Mouse (Mus musculus) midbrain, postnatal 0 days (tissue): ENCODE results near the gene Rybp. TPM values are rescaled to one million over a fixed set of nuclear protein-coding genes. Genes with fewer than 3 reads are reported as not detected.

Source experiments
- ATAC-seq: fragments of 200-750 bp; cut with Nextera tagmentation; 2 replicates; pipeline ENCODE4 v1.8.0; 2017; ENCODE audit warnings: moderate number of reproducible peaks, mild to moderate bottlenecking, moderate TSS enrichment, moderate library complexity; ENCODE audit not compliant: low FRiP score
- DNase-seq: peaks from one replicate; pipeline ENCODE4 v3.0.0-alpha.2; 2015; ENCODE audit warnings: low spot score
- H3K27ac ChIP-seq: fragments of 300-500 bp; sonication (generic); 2 replicates; pipeline ENCODE4 v1.5.1; 2014; ENCODE audit warnings: low read depth, mild to moderate bottlenecking, low read length, mixed read lengths
- H3K27me3 ChIP-seq: fragments of 300-500 bp; sonication (generic); 2 replicates; pipeline ENCODE4 v1.6.1; 2014; ENCODE audit warnings: low read length, control low read depth, mixed read lengths; ENCODE audit not compliant: insufficient read depth
- H3K36me3 ChIP-seq: fragments of 300-500 bp; sonication (generic); 2 replicates; pipeline ENCODE4 v1.6.1; 2014; ENCODE audit warnings: low read length, control low read depth, mixed read lengths; ENCODE audit not compliant: insufficient read depth
- H3K4me1 ChIP-seq: fragments of 300-500 bp; sonication (generic); 2 replicates; pipeline ENCODE4 v1.6.1; 2014; ENCODE audit warnings: mild to moderate bottlenecking, control low read depth, antibody characterized with exemption, low read length, mixed read lengths; ENCODE audit not compliant: insufficient read depth
- H3K4me2 ChIP-seq: fragments of 300-500 bp; sonication (generic); 2 replicates; pipeline ENCODE4 v1.6.1; 2014; ENCODE audit warnings: low read depth, mild to moderate bottlenecking, low read length, mixed read lengths; ENCODE audit not compliant: poor library complexity, severe bottlenecking
- H3K4me3 ChIP-seq: fragments of 300-500 bp; sonication (generic); 2 replicates; pipeline ENCODE4 v1.5.1; 2014; ENCODE audit warnings: low read depth, mild to moderate bottlenecking, low read length, moderate library complexity
- H3K9ac ChIP-seq: fragments of 300-500 bp; sonication (generic); replicated peaks from 2 replicates; pipeline ENCODE4 v1.6.1; 2014; ENCODE audit warnings: mild to moderate bottlenecking, low read length, moderate library complexity, mixed read lengths; ENCODE audit not compliant: poor library complexity, severe bottlenecking
- H3K9me3 ChIP-seq: fragments of 300-500 bp; sonication (generic); 2 replicates; pipeline ENCODE4 v1.6.1; 2016; ENCODE audit warnings: low read length, control low read depth
- CTCF ChIP-seq: IDR thresholded peaks from 2 replicates; pipeline ENCODE4 v1.5.1; 2016; ENCODE audit warnings: antibody characterized with exemption, mild to moderate bottlenecking
- WGBS: fragments of 180-500 bp; shearing (Covaris S2); extraction: QIAGEN DNeasy Blood & Tissue Kit; methylation state at CpG from one replicate; pipeline ENCODE4 v1.1.7; 2014; 5-methylcytosine and 5-hydroxymethylcytosine counted together
- polyA plus RNA-seq: library from polyadenylated mRNA; unstranded; fragments of >200 nt; fragmentation: Nextera tagmentation; extraction: Ambion mirVana; gene quantifications from 2 replicates; pipeline ENCODE4 v1.2.1, GENCODE M21; 2015
- total RNA-seq: library from RNA; depleted of rRNA; stranded (reverse); fragments of >200 nt; gene quantifications from 2 replicates; pipeline ENCODE4 v1.2.3, GENCODE M21; 2014

Rybp gene
- total and polyA plus RNA-seq, 2 experiments from 2014 or later = 29.6 to 36.0 TPM

DNA sequence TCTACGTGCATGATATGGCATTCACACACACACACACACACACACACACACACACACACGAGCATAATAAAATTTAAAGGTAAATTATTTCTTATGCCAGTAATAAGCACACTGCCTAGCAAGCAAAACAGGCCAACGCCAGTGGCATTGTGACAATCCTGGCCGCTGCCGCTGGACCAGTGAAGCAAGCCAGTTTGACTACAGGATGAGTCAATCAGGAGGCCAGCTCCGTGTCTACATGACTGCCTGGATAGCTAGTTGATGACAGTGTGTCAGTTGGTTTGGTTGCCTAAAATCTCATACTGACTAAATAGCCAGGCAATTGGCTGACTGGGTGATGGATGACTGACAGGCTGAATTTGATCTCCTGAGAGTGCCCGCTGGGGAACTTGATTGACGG lies 69.8 kb downstream of the Rybp start:
- Histone ChIP-seq H3K27ac (no peak overlapping the region), H3K36me3 (no peaks in the 10 kb centered on the region), H3K9ac (no peak overlapping the region), H3K4me3 (no peak overlapping the region), H3K4me1 (0 out of 2 replicates have a peak, but pooled peaks cover 3% of the 10 kb centered on the region), H3K9me3 (no peaks in the 10 kb centered on the region), H3K4me2 (no peak overlapping the region), H3K27me3 (no peaks in the 10 kb centered on the region; the same call in 1 of the 2 replicates)
- no peak for DNase-seq
- TF ChIP-seq CTCF = no peak
- WGBS = 83% methylated on average over 8 of the region's 8 CpGs
- no peak for ATAC-seq

DNA sequence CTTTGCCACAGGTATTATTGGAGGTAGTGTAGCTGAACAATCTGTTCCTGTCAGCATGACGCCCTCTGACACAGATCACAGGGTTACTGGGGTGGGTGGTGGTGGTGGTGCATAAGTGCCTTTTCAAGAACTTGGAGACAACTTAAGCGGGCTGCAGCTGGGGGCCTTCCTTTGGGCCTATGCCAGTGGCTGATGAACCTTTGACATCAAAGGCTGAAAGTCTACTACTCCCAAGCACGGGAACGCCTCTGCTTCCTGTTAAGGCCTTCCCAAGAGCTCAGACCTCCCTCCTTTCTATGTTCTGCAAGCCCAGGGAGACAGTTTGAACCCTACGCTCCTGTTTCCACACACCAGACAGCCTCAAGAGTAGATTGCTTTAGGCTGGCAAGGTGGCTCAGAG lies 70.3 kb downstream of the Rybp start:
- Histone ChIP-seq H3K9ac (no peak overlapping the region), H3K4me3 (no peak overlapping the region), H3K36me3 (no peaks in the 10 kb centered on the region), H3K4me2 (no peak overlapping the region), H3K27ac (no peak overlapping the region), H3K27me3 (no peaks in the 10 kb centered on the region; the same call in 1 of the 2 replicates), H3K4me1 (0 out of 2 replicates have a peak, but pooled peaks cover 4% of the 10 kb centered on the region), H3K9me3 (no peaks in the 10 kb centered on the region)
- TF ChIP-seq CTCF = no peak
- WGBS = 73% methylated on average over 5 of the region's 5 CpGs
- ATAC-seq (no peak), DNase-seq (no peak)

DNA sequence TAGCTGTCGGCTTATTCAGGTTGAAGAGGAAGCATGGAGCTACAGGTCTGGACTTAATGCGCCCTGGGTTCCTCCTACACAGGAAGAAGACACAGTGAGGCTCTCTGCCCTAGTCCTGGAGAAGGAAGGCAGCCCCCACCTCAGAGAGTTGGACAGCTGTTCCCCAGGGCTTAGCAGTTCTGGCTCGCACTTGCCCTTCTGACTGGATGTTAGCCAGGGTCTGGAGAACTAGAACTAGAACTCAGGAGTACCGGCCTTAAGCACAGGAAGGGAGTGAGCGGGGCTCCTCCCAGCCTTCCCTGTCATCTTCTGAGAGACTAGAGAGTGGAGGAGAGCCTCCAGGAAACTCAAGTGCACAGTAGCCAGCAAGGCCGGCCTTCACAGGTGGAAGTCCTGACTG lies 71.5 kb downstream of the Rybp start:
- no peak overlapping the region for H3K4me2 ChIP-seq
- no peak for ATAC-seq
- 74% methylated on average over 6 of the region's 6 CpGs for WGBS

DNA sequence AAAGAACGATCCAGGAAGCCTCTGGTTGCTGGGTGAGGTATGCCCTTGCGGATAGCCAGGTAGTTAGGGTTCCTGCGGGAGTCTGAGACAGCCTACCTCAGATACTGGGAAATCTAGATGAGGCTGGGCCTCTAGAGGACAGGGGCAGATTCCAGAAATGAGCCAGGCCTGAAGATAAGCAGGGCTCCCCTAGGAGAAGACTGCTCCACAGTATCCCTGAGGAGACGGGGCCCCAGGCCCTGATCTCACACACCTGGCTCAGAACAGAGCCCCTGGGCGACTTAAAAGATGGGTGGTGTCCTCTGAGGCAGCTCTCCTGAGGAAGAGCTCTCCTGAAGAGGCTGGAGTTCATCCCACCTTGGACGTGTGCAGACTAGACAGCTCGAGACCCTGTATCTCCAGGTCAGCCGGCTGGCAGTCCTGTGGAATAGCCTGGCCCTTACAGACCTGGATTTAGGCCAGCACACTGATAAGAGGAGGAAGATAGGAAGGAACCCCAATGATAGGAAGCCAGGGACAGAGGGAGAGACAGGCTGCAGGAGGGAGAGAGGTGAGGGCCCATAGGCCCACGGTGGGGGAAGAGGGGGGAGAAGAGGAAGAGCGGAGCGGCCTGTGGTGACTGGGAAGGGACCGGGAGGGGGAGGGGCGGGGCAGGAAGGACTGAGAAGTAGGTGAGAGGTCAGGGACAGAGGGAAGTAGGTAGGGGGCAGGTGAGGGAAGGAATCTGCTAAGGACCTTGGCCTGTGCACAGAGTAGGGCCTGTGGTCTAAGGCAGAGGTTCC lies 73.0 kb downstream of the Rybp start:
- Histone ChIP-seq H3K4me3 (no peak overlapping the region), H3K9me3 (no peaks in the 10 kb centered on the region), H3K36me3 (no peaks in the 10 kb centered on the region), H3K27me3 (no peaks in the 10 kb centered on the region), H3K4me1 (0 out of 2 replicates have a peak, but pooled peaks cover 4% of the 10 kb centered on the region), H3K4me2 (peak overlapping the region; percentile 15; the same call in 1 of the 2 replicates), H3K27ac (no peak overlapping the region), H3K9ac (no peak overlapping the region)
- ATAC-seq (no peak), DNase-seq (no peak)
- WGBS = 64% methylated on average over 12 of the region's 13 CpGs
- TF ChIP-seq CTCF = no peak

More for the DNA sequence above, 71.5 kb downstream of the Rybp start:
- no peak for TF ChIP-seq CTCF
- H3K27me3 ChIP-seq = no peaks in the 10 kb centered on the region; the same call in 1 of the 2 replicates
- no peak for DNase-seq
- no peak overlapping the region for H3K9ac ChIP-seq
- H3K4me1 ChIP-seq = 0 out of 2 replicates have a peak, but pooled peaks cover 4% of the 10 kb centered on the region
- H3K36me3 ChIP-seq = no peaks in the 10 kb centered on the region
- no peak overlapping the region for H3K27ac ChIP-seq
- H3K4me3 ChIP-seq = no peak overlapping the region
- H3K9me3 ChIP-seq = no peaks in the 10 kb centered on the region

DNA sequence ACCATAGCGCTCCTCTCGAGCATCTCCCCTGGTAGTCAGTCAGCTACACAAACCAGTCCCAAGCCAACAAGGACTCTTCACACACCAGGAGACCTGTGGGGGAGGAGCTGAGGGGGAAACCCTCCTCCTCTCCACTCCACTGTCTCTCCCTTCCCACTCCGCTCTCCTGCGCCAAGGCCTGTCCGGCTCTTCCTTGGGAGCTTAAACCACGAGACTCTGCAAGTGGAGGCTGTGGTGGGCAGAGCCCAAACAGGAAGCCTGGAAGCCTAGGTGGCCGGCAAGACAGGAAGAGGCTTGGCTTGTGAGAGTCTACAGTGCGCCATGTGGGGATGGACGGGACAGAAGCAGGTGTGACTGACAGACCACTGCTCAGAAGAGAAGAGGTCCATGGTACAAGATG lies 73.7 kb downstream of the Rybp start:
- no peak for ATAC-seq
- WGBS = 73% methylated on average over 9 of the region's 9 CpGs

DNA sequence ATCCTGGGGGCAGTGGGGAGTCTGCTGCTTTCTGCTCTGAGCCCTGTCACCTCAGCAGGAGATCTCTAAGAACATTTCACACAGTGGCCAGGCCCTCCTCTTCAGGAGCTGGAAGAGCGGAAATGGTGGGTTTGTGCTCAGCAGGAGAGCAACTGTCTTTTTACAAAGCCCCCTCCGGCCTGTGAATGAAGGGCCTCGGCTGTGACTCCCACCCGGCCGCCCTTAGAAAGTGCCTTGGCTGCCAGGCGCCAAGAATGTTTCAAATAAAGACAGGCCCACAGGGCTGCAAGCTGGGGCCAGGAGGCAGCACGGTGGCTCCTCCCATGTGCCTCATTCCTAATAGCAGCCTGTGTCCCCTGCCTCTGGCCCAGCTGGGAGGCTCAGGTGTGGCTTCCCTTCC lies 74.5 kb downstream of the Rybp start:
- Histone ChIP-seq H3K4me2 (no peak overlapping the region), H3K4me1 (0 out of 2 replicates have a peak, but pooled peaks cover 4% of the 10 kb centered on the region), H3K4me3 (no peak overlapping the region), H3K9ac (no peak overlapping the region), H3K27me3 (peaks cover 3% of the 10 kb centered on the region; the same call in 1 of the 2 replicates), H3K27ac (no peak overlapping the region), H3K36me3 (no peaks in the 10 kb centered on the region), H3K9me3 (no peaks in the 10 kb centered on the region)
- TF ChIP-seq CTCF = no peak
- peak; percentile 24 for DNase-seq
- 11% methylated on average over 7 of the region's 7 CpGs for WGBS
- no peak for ATAC-seq

More for the DNA sequence above, 73.7 kb downstream of the Rybp start:
- no peak overlapping the region for H3K9ac ChIP-seq
- H3K36me3 ChIP-seq = no peaks in the 10 kb centered on the region
- TF ChIP-seq CTCF = no peak
- no peak overlapping the region for H3K4me3 ChIP-seq
- no peaks in the 10 kb centered on the region for H3K27me3 ChIP-seq
- H3K4me1 ChIP-seq = 0 out of 2 replicates have a peak, but pooled peaks cover 4% of the 10 kb centered on the region
- no peak overlapping the region for H3K27ac ChIP-seq
- DNase-seq = no peak
- no peak overlapping the region for H3K4me2 ChIP-seq
- no peaks in the 10 kb centered on the region for H3K9me3 ChIP-seq
